Comparison of ENCODE assay signal across 8 mouse cellular contexts in the genomic region with DNA sequence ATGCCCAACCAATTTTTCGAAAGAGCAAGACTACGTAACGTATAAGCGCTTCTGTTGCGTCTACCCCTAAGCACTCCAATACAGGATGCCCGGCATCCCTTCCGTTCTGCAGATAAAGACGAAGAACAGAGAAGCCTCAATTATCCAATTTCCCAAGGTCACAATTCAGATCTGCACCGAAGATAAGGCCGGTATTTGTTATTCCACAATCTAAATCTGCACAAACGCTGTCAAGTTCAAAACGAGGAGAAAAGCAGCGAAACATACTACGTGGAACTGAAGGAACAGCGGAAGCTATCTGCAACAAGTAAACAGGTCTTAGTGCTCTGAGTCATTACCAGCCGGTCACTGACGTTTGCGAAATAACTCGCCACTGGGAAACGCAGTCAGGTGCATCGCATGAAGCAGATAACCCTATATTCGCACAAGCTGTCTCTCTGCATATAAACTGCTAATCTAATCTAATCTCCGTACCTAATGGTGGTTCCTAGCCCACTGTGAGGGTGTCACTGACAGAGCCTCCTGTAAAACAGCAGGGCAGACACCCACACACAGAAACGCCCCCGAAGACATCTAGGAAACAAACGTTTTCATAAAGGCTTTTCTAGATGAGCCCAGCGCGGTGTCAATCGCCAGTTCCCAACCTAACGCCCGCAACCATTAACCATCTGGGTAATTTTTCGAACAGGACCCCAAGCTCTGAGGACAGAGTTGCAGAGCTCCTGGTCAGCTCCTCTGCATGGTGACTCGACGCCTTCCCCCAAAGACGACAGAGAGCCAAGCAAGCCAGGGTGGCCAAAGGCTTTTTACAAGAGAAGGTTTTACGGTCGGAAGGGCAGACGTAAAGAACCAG. TPM values are rescaled to one million over a fixed set of nuclear protein-coding genes. Genes with fewer than 3 reads are reported as not detected.
DNase-seq lines count a peak whose midpoint lies in the region; ATAC-seq and TF ChIP-seq lines count a peak whose summit lies in the region.

No protein-coding gene starts in this region.

- no peak for ATAC-seq in heart, embryonic 13.5 days (ENCODE audit: extremely low read depth, insufficient number of reproducible peaks, low FRiP score, low TSS enrichment)
- no peak for ATAC-seq in limb, embryonic 12.5 days (ENCODE audit: insufficient number of reproducible peaks, insufficient read depth, low FRiP score, low TSS enrichment, low read depth)
- ATAC-seq in midbrain, embryonic 15.5 days (replicated peaks), result peak; percentile 50

- H3K4me2 ChIP-seq in heart, embryonic 13.5 days, result peak overlapping the region; percentile 76
- peak overlapping the region; percentile 76 for H3K4me2 ChIP-seq in limb, embryonic 12.5 days
- peak overlapping the region; percentile 63 for H3K4me2 ChIP-seq in midbrain, embryonic 15.5 days

- H3K27me3 ChIP-seq in heart, embryonic 13.5 days (replicated peaks), result no peaks in the 10 kb centered on the region
- H3K27me3 ChIP-seq in limb, embryonic 12.5 days, result no peaks in the 10 kb centered on the region
- H3K27me3 ChIP-seq in midbrain, embryonic 15.5 days (replicated peaks), result no peaks in the 10 kb centered on the region

- H3K36me3 ChIP-seq in heart, embryonic 13.5 days, result no peaks in the 10 kb centered on the region
- H3K36me3 ChIP-seq in limb, embryonic 12.5 days, result no peaks in the 10 kb centered on the region
- no peaks in the 10 kb centered on the region for H3K36me3 ChIP-seq in midbrain, embryonic 15.5 days (replicated peaks)

- peak overlapping the region; percentile 58 for H3K4me3 ChIP-seq in lung, adult 2 months (replicated peaks; ENCODE audit: extremely low read depth, low read depth, low read length)
- H3K4me3 ChIP-seq in heart, embryonic 13.5 days, result peak overlapping the region; percentile 98
- peak overlapping the region; percentile 90 for H3K4me3 ChIP-seq in limb, embryonic 12.5 days (replicated peaks)
- peak overlapping the region; percentile 82 for H3K4me3 ChIP-seq in midbrain, embryonic 15.5 days

- H3K9ac ChIP-seq in heart, embryonic 13.5 days, result peak overlapping the region; percentile 95
- peak overlapping the region; percentile 79 for H3K9ac ChIP-seq in limb, embryonic 12.5 days (replicated peaks)
- H3K9ac ChIP-seq in midbrain, embryonic 15.5 days, result peak overlapping the region; percentile 81

- peak overlapping the region; percentile 76 for H3K27ac ChIP-seq in heart, embryonic 13.5 days (replicated peaks)
- peak overlapping the region; percentile 64; the same call in 1 of the 2 replicates for H3K27ac ChIP-seq in limb, embryonic 12.5 days
- peak overlapping the region; percentile 43; the same call in 1 of the 2 replicates for H3K27ac ChIP-seq in midbrain, embryonic 15.5 days

- DNase-seq in lung, adult 2 months, result peak; percentile 14
- DNase-seq in lung, postnatal 10 days, result no peak
- DNase-seq in adrenal gland, postnatal 36 days, result peak; percentile 47 to 59
- no peak for DNase-seq in right cerebral cortex, postnatal 25 days
- DNase-seq in left cerebral cortex, adult 9 months (ENCODE audit: low spot score in 2 of 2), result no peak

- 13% methylated on average over 37 of the region's 38 CpGs for WGBS in lung, adult 2 months
- WGBS in heart, embryonic 13.5 days, result 20% methylated on average over 38 of the region's 38 CpGs
- 29% methylated on average over 38 of the region's 38 CpGs for WGBS in limb, embryonic 12.5 days
- 31% methylated on average over 37 of the region's 38 CpGs for WGBS in midbrain, embryonic 15.5 days

- no peak for TF ChIP-seq CTCF in lung, adult 2 months (IDR thresholded peaks at IDR 0.05; ENCODE audit: insufficient read depth, low read length)

- H3K9me3 ChIP-seq in heart, embryonic 13.5 days, result no peaks in the 10 kb centered on the region
- no peaks in the 10 kb centered on the region for H3K9me3 ChIP-seq in limb, embryonic 12.5 days
- no peaks in the 10 kb centered on the region for H3K9me3 ChIP-seq in midbrain, embryonic 15.5 days

- H3K4me1 ChIP-seq in lung, adult 2 months (ENCODE audit: control insufficient read depth, insufficient read depth, low read length), result peaks cover 3% of the 10 kb centered on the region; the same call in 1 of the 2 replicates
- H3K4me1 ChIP-seq in heart, embryonic 13.5 days, result peaks cover 37% of the 10 kb centered on the region
- H3K4me1 ChIP-seq in limb, embryonic 12.5 days (replicated peaks), result peaks cover 26% of the 10 kb centered on the region
- peaks cover 23% of the 10 kb centered on the region for H3K4me1 ChIP-seq in midbrain, embryonic 15.5 days

- no peak for TF ChIP-seq POLR2A in lung, adult 2 months (IDR thresholded peaks at IDR 0.05; ENCODE audit: borderline replicate concordance, extremely low read depth, low read depth, low read length)

RNA-seq across cellular contexts. Expression of gene Tbc1d15, which starts 0.8 kb away (rescaled TPM):
- 5.2 and 12.8 TPM in 2 replicates for polyA plus RNA-seq in lung, adult 2 months (2012; rRNA removed)
- 100 to 1,000 TPM in 1 of 2 experiments, 10 to 100 TPM in 1; 83.9 to 104 TPM for total RNA-seq in adrenal gland, postnatal 36 days (2021)
- 29.2 and 30.8 TPM in 2 replicates for polyA plus RNA-seq in heart, embryonic 13.5 days (2015; fragmentation: Nextera tagmentation; extraction: Ambion mirVana)
- polyA plus RNA-seq in limb, embryonic 12.5 days (2016; fragmentation: Nextera tagmentation; extraction: Ambion mirVana), result 60.8 and 61.6 TPM in 2 replicates
- polyA plus RNA-seq in midbrain, embryonic 15.5 days (2015; fragmentation: Nextera tagmentation; extraction: Ambion mirVana), result 33.4 and 34.7 TPM in 2 replicates

Comparison
In these comparisons a context has a peak if more than half of its experiments do, and no peak if none do; other contexts are left out.
1. DNase-seq: peak in lung, adult 2 months (single experiment) and adrenal gland, postnatal 36 days (2 of 2); none in lung, postnatal 10 days (single experiment), right cerebral cortex, postnatal 25 days (single experiment) and left cerebral cortex, adult 9 months (0 of 2).
2. Peak in every context shown above with its lines, with median percentiles within 50 percentile points of each other: H3K4me3 ChIP-seq, H3K27ac ChIP-seq, H3K4me2 ChIP-seq and H3K9ac ChIP-seq.